Mouse (Mus musculus): ENCODE data around the gene Zpld1. TPM values are rescaled to one million over a fixed set of nuclear protein-coding genes. Genes with fewer than 3 reads are reported as not detected.

Zpld1 gene
- not detected in 2 replicates for polyA plus RNA-seq (2015; fragmentation: Nextera tagmentation; extraction: Ambion mirVana)

- DNase-seq (ENCODE audit: low spot score) = no peak
- Histone ChIP-seq H3K4me3 (ENCODE audit: low read depth, low read length) (no peak within 1 kb of the TSS), H3K27ac (ENCODE audit: low read length) (no peak within 1 kb of the TSS), H3K4me1 (ENCODE audit: insufficient read depth, low read depth, low read length) (no peaks in the 10 kb centered on the region), H3K27me3 (replicated peaks; ENCODE audit: insufficient read depth, low read length) (no peaks in the 10 kb centered on the region), H3K4me2 (replicated peaks; ENCODE audit: low read depth, low read length) (no peak within 1 kb of the TSS), H3K36me3 (ENCODE audit: insufficient read depth, low read length) (no peaks in the 10 kb centered on the region), H3K9ac (replicated peaks; ENCODE audit: low read depth) (no peak within 1 kb of the TSS), H3K9me3 (ENCODE audit: low read length) (no peaks in the 10 kb centered on the region)
- ATAC-seq = no peak
- TF ChIP-seq CTCF (IDR thresholded peaks at IDR 0.05) = no peak
- TF ChIP-seq EP300 (IDR thresholded peaks at IDR 0.05) = no peak
- 97% methylated on average over 2 of the region's 2 CpGs for WGBS
These were observed at the start of gene Zpld1 for GRCm38 (mm10) chr16:55297886-55298285. TSS of gene Zpld1 (minus strand) at chr16:55297986.

DNA sequence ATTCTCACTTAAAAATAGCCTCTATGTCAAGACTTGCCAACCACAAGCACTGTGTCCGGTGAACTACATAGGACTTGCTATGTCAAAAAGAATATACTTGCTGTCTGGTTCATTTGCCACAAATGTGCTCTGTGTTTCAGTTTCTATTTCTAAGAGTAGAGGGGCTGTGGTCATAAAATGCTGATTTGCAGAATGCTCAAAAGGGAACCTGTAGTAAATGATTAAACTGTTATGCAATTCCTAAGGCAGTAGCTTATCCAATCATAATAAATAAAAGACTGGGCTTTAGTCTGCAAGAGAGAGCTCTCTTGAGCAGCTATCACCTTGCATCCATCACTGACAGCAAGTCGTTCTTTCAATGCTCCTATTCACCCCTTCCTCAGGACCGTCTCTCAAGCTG is 47.9 kb upstream of the Zpld1 start:
- no peak overlapping the region for H3K27ac ChIP-seq (ENCODE audit: low read length)
- no peaks in the 10 kb centered on the region for H3K4me1 ChIP-seq (ENCODE audit: insufficient read depth, low read depth, low read length)
- ATAC-seq (no peak), DNase-seq (ENCODE audit: low spot score) (no peak)
- no peak overlapping the region for H3K9ac ChIP-seq (replicated peaks; ENCODE audit: low read depth)
- H3K9me3 ChIP-seq (ENCODE audit: low read length) = peaks cover under 1% of the 10 kb centered on the region; the same call in 1 of the 2 replicates
- WGBS = 56% methylated on average over 3 of the region's 3 CpGs
- H3K27me3 ChIP-seq (replicated peaks; ENCODE audit: insufficient read depth, low read length) = no peaks in the 10 kb centered on the region
- no peak for TF ChIP-seq CTCF (IDR thresholded peaks at IDR 0.05)
- TF ChIP-seq EP300 (IDR thresholded peaks at IDR 0.05) = no peak
- no peak overlapping the region for H3K4me2 ChIP-seq (replicated peaks; ENCODE audit: low read depth, low read length)
- H3K36me3 ChIP-seq (ENCODE audit: insufficient read depth, low read length) = no peaks in the 10 kb centered on the region
- H3K4me3 ChIP-seq (ENCODE audit: low read depth, low read length) = no peak overlapping the region

DNA sequence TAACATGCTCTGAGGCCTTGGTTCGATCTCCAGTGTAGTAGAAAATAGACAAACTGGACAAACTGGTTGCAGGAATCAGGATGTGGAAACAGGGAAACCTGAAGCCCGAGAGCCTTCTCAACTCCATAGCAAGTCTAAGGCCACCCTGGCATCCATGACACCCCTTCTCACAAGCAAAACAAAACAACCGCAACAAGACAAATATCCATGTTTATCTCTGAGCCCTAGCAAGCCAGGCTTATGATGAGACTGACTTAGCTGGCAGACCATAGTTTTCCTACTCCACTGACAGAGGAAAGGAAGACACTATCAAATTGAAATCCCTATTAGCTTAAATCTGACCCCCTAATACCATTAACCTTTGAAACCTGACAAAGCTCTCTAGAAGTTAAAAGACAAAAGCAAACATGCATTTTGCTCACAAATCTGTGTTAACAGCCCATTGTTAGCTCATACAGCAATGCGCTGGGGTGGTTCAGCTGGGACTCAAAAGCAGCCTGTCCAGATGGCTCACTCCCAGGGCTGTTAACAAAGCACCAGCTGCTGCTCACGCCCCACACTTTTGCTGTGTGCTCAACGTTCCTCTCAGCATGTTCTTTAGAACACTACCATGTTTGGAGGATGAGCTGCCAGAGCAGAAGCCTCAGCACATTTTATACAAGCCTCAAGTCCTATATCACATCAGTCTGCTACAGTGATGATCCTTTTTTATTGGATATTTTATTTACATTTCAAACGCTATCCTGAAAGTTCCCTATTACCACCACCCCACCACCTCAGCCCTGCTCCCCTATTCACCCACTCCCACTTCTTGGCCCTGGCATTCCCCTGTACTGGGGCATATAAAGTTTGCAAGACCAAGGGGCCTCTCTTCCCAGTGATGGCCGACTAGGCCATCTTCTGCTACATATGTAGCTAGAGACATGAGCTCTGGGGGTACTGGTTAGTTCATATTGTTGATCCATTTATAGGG is 24.0 kb upstream of the Zpld1 start:
- Histone ChIP-seq H3K36me3 (ENCODE audit: insufficient read depth, low read length) (no peaks in the 10 kb centered on the region), H3K4me1 (ENCODE audit: insufficient read depth, low read depth, low read length) (no peaks in the 10 kb centered on the region), H3K9me3 (ENCODE audit: low read length) (no peaks in the 10 kb centered on the region), H3K27ac (ENCODE audit: low read length) (no peak overlapping the region), H3K27me3 (replicated peaks; ENCODE audit: insufficient read depth, low read length) (no peaks in the 10 kb centered on the region), H3K4me2 (replicated peaks; ENCODE audit: low read depth, low read length) (no peak overlapping the region), H3K4me3 (ENCODE audit: low read depth, low read length) (no peak overlapping the region), H3K9ac (replicated peaks; ENCODE audit: low read depth) (no peak overlapping the region)
- TF ChIP-seq CTCF (IDR thresholded peaks at IDR 0.05) (no peak), EP300 (IDR thresholded peaks at IDR 0.05) (no peak)
- WGBS = 53% methylated on average over 8 of the region's 8 CpGs
- peak; percentile 31 for DNase-seq (ENCODE audit: low spot score)
- peak; percentile 17; the same call in 1 of the 2 replicates for ATAC-seq

- no peak overlapping the region for H3K4me2 ChIP-seq (replicated peaks; ENCODE audit: low read depth, low read length)
- H3K4me3 ChIP-seq (ENCODE audit: low read depth, low read length) = no peak overlapping the region
- H3K27ac ChIP-seq (ENCODE audit: low read length) = no peak overlapping the region
- no peaks in the 10 kb centered on the region for H3K9me3 ChIP-seq (ENCODE audit: low read length)
- no peak for TF ChIP-seq EP300 (IDR thresholded peaks at IDR 0.05)
- no peak for TF ChIP-seq CTCF (IDR thresholded peaks at IDR 0.05)
- H3K9ac ChIP-seq (replicated peaks; ENCODE audit: low read depth) = no peak overlapping the region
- H3K36me3 ChIP-seq (ENCODE audit: insufficient read depth, low read length) = no peaks in the 10 kb centered on the region
- DNase-seq (ENCODE audit: low spot score) (no peak), ATAC-seq (no peak)
- no peaks in the 10 kb centered on the region for H3K4me1 ChIP-seq (ENCODE audit: insufficient read depth, low read depth, low read length)
- H3K27me3 ChIP-seq (replicated peaks; ENCODE audit: insufficient read depth, low read length) = no peaks in the 10 kb centered on the region
These were observed 19.2 kb upstream of the Zpld1 start for GRCm38 (mm10) chr16:55316996-55317395.

DNA sequence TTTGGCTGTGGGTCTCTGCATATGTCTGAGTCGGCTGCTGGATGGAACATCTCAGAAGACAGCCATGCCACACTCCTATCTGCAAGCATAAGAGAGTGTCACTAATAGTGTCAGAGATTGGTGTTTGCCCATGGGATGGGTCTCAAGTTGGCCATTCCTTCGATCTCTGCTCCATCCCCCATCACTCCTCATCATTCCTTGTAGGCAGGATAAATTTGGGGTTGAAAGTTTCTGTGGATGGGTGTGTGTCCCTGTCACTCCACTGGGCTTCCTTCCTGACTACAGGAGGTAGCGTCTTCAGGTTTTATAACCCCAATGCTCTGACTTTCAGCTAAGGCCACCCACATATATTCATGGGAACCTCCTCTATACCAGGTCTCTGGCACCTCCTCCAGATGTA is 14.3 kb upstream of the Zpld1 start:
- H3K4me2 ChIP-seq (replicated peaks; ENCODE audit: low read depth, low read length) = no peak overlapping the region
- TF ChIP-seq CTCF (IDR thresholded peaks at IDR 0.05) (no peak), EP300 (IDR thresholded peaks at IDR 0.05) (no peak)
- H3K9me3 ChIP-seq (ENCODE audit: low read length) = no peaks in the 10 kb centered on the region
- DNase-seq (ENCODE audit: low spot score) (no peak), ATAC-seq (no peak)
- no peak overlapping the region for H3K27ac ChIP-seq (ENCODE audit: low read length)
- no peak overlapping the region for H3K4me3 ChIP-seq (ENCODE audit: low read depth, low read length)
- H3K9ac ChIP-seq (replicated peaks; ENCODE audit: low read depth) = no peak overlapping the region
- H3K4me1 ChIP-seq (ENCODE audit: insufficient read depth, low read depth, low read length) = no peaks in the 10 kb centered on the region
- no peaks in the 10 kb centered on the region for H3K36me3 ChIP-seq (ENCODE audit: insufficient read depth, low read length)
- WGBS = 95% methylated on average over 3 of the region's 3 CpGs
- no peaks in the 10 kb centered on the region for H3K27me3 ChIP-seq (replicated peaks; ENCODE audit: insufficient read depth, low read length)

- Histone ChIP-seq H3K4me1 (ENCODE audit: insufficient read depth, low read depth, low read length) (no peaks in the 10 kb centered on the region), H3K4me3 (ENCODE audit: low read depth, low read length) (no peak overlapping the region), H3K27ac (ENCODE audit: low read length) (no peak overlapping the region), H3K27me3 (replicated peaks; ENCODE audit: insufficient read depth, low read length) (no peaks in the 10 kb centered on the region), H3K9me3 (ENCODE audit: low read length) (no peaks in the 10 kb centered on the region), H3K36me3 (ENCODE audit: insufficient read depth, low read length) (no peaks in the 10 kb centered on the region), H3K9ac (replicated peaks; ENCODE audit: low read depth) (no peak overlapping the region), H3K4me2 (replicated peaks; ENCODE audit: low read depth, low read length) (no peak overlapping the region)
- no peak for DNase-seq (ENCODE audit: low spot score)
- TF ChIP-seq CTCF (IDR thresholded peaks at IDR 0.05) = no peak
- TF ChIP-seq EP300 (IDR thresholded peaks at IDR 0.05) = no peak
- whole genome bisulfite sequencing = 56% methylated on average over 2 of the region's 2 CpGs
- ATAC-seq = no peak
These were observed 15.1 kb downstream of the Zpld1 start for GRCm38 (mm10) chr16:55282696-55283095.

Data from lung, postnatal 0 days (tissue).